Mouse (Mus musculus) heart, embryonic 15.5 days (tissue): ENCODE results near the gene Krt19. TPM values are rescaled to one million over a fixed set of nuclear protein-coding genes. Genes with fewer than 3 reads are reported as not detected.
A peak's percentile ranks its signal among the peaks of the same experiment; 100 is the strongest.

ENCODE experiments used
- ATAC-seq: fragments of 200-750 bp; cut with Nextera tagmentation; replicated peaks from 2 replicates; pipeline ENCODE4 v1.8.0; 2017; ENCODE audit warnings: low read depth, moderate TSS enrichment; ENCODE audit not compliant: insufficient number of reproducible peaks, insufficient read depth, low FRiP score
- H3K27ac ChIP-seq: fragments of 300-500 bp; sonication (generic); 2 replicates; pipeline ENCODE4 v1.5.1; 2015; ENCODE audit warnings: mild to moderate bottlenecking, inconsistent platforms
- H3K27me3 ChIP-seq: fragments of 300-500 bp; sonication (generic); 2 replicates; pipeline ENCODE4 v1.6.1; 2015; ENCODE audit warnings: inconsistent platforms
- H3K36me3 ChIP-seq: fragments of 300-500 bp; sonication (generic); 2 replicates; pipeline ENCODE4 v1.6.1; 2015; ENCODE audit warnings: mild to moderate bottlenecking, inconsistent platforms
- H3K4me1 ChIP-seq: fragments of 300-500 bp; sonication (generic); replicated peaks from 2 replicates; pipeline ENCODE4 v1.6.1; 2015; ENCODE audit warnings: inconsistent platforms
- H3K4me2 ChIP-seq: fragments of 300-500 bp; sonication (generic); 2 replicates; pipeline ENCODE4 v1.6.1; 2015; ENCODE audit warnings: inconsistent platforms, mild to moderate bottlenecking, moderate library complexity
- H3K4me3 ChIP-seq: fragments of 300-500 bp; sonication (generic); 2 replicates; pipeline ENCODE4 v1.5.1; 2015; ENCODE audit warnings: mild to moderate bottlenecking, inconsistent platforms
- H3K9ac ChIP-seq: fragments of 300-500 bp; sonication (generic); 2 replicates; pipeline ENCODE4 v1.6.1; 2015; ENCODE audit warnings: mild to moderate bottlenecking, inconsistent platforms
- H3K9me3 ChIP-seq: fragments of 300-500 bp; sonication (generic); replicated peaks from 2 replicates; pipeline ENCODE4 v1.6.1; 2016; ENCODE audit warnings: inconsistent platforms
- WGBS: fragments of 180-500 bp; shearing (Covaris S2); methylation state at CpG from one replicate; pipeline ENCODE4 v1.1.7; 2015; ENCODE audit warnings: mixed read lengths; 5-methylcytosine and 5-hydroxymethylcytosine counted together
- polyA plus RNA-seq: library from polyadenylated mRNA; unstranded; fragments of >200 nt; fragmentation: Nextera tagmentation; extraction: Ambion mirVana; gene quantifications from 2 replicates; pipeline ENCODE4 v1.2.1, GENCODE M21; 2015

Krt19 gene
- polyA plus RNA-seq, 1 experiment from 2014 or later, result 42.6 TPM

DNA sequence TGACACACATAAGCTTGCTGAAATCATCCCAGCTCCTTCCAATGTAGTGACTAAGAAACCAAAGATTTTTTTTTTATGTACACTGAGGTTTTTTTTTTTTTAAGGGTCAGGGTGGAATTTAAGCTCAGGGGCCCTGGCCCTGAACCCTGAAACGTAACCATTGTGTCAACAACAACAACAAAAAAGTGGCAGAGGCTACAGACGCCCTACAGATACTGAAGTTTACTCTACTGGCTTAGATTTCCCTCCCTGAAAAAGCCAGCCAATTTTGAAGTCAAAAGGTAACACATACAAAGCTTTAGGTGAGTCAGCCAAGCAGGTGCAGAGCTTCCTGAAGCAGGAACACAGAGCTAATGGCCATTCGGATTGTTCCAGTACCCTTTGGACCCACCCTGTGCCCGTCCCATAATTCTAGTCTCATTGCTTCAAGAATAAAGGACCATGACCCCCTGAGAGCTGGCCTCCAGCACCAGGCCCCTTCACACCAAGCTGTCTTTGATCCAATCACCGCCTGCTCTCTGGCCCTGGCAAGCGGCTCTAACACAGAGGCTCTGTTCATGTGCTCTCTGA lies 9.5 kb upstream of the Krt19 start:
- Histone ChIP-seq H3K4me3 (no peak overlapping the region), H3K9ac (no peak overlapping the region), H3K4me2 (no peak overlapping the region), H3K36me3 (no peaks in the 10 kb centered on the region), H3K27ac (no peak overlapping the region), H3K27me3 (no peaks in the 10 kb centered on the region), H3K9me3 (no peaks in the 10 kb centered on the region), H3K4me1 (no peaks in the 10 kb centered on the region)
- ATAC-seq, result no peak
- 68% methylated on average over 6 of the region's 6 CpGs for WGBS

DNA sequence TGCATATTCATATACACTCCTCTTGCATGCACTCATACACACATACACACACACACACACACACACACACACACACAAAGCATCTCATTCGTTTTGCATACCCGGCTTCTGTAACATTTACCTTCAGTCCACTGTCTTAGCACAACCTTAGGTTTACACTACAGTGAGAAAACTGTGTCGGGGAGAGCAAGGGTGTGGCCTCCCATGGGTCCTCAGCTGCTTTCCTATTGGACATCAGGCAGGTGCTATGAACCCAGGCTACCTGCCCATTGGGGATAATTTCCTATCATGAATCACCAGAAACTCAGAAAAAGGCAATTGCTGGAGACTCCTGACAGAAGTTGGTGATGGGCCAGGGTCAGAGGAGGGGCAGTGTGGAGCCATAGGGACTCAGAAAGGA lies 8.9 kb upstream of the Krt19 start:
- H3K27ac ChIP-seq, result no peak overlapping the region
- no peak for ATAC-seq
- 76% methylated on average over 3 of the region's 3 CpGs for WGBS
- no peaks in the 10 kb centered on the region for H3K4me1 ChIP-seq
- H3K9me3 ChIP-seq, result no peaks in the 10 kb centered on the region
- no peak overlapping the region for H3K4me3 ChIP-seq
- no peak overlapping the region for H3K9ac ChIP-seq
- H3K27me3 ChIP-seq, result no peaks in the 10 kb centered on the region
- H3K36me3 ChIP-seq, result no peaks in the 10 kb centered on the region
- H3K4me2 ChIP-seq, result no peak overlapping the region

DNA sequence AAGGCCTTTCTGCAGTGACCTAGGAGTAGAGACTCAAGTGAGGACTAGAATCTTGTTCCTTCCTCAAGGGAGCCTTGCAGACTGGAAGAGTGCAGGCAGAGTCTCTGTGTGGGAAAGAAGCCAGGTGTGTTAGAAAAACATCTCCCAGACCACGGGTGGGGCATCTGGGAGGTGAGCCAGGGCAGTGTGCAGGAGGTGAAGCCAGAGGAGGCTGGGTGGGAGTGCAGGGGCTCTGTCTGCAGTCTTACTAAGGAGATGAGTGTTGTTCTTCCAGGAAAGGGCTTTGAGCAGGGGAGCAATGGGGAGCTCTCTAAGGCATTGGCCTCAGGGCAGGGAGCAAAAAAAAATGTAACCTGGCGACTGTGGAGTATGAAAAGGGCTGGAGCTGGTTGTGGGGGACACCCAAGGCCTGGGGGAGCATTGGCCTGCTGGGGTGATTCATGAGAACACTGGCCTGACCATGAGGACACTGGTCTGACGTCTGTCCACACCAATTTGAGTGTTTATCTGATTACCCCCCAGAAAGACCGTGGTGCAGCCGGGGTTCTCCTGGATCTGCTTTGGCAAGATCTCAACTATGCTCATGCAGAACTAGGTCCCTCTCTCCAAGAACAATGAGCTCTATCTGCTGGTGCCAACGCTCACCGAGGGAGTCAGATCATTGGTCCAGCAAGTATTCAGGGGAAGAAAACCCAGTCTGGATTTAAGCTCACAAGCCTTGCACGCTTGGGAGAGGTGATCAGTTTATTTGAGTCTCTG lies 7.2 kb upstream of the Krt19 start:
- Histone ChIP-seq H3K27me3 (no peaks in the 10 kb centered on the region), H3K9me3 (no peaks in the 10 kb centered on the region), H3K9ac (no peak overlapping the region), H3K4me3 (no peak overlapping the region), H3K27ac (no peak overlapping the region), H3K4me1 (no peaks in the 10 kb centered on the region), H3K36me3 (no peaks in the 10 kb centered on the region), H3K4me2 (no peak overlapping the region)
- 42% methylated on average over 8 of the region's 8 CpGs for WGBS
- ATAC-seq, result no peak

DNA sequence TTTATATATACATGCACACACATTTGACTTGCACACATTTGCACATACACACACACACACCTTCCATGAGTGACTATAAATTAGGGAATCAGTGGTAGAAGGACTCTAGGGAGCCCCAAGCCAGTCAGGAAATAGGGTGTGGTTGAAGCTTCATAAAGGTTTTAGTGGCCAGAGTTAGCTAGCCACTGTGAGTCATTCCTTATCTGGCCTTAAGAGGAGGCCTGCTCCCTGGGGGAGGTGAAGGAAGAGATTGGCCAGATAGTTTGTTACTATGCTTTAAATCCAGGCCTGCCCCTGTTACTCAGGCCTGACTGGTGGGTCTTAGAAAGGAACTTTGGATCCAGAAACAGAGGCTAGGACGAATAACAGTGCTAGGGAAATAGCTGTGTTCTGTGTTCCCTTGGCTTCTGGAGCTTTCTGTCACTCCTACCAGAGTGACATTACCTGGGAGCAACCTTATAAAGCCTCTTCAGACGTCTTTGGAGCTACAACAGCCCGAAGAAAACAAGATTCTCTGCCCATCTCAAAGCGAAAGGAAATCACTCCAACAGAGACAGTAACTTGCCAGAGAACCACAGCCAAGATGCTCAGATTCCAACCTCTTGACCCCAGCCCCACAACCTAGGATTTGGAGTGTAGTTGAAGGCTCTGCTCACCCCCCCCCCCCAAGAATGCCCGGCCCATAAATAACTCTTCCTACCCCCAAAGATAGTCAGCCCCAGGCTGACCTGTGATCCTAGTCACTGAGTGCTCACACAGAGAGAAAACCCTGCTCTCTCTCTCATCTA lies 705 bp downstream of the Krt19 start:
- 50% methylated on average over 5 of the region's 5 CpGs for WGBS
- Histone ChIP-seq H3K4me2 (no peak overlapping the region), H3K27ac (no peak overlapping the region), H3K4me3 (no peak overlapping the region), H3K4me1 (peaks cover 27% of the 10 kb centered on the region), H3K36me3 (no peaks in the 10 kb centered on the region), H3K27me3 (peaks cover 21% of the 10 kb centered on the region), H3K9ac (no peak overlapping the region), H3K9me3 (no peaks in the 10 kb centered on the region)
- ATAC-seq, result no peak

DNA sequence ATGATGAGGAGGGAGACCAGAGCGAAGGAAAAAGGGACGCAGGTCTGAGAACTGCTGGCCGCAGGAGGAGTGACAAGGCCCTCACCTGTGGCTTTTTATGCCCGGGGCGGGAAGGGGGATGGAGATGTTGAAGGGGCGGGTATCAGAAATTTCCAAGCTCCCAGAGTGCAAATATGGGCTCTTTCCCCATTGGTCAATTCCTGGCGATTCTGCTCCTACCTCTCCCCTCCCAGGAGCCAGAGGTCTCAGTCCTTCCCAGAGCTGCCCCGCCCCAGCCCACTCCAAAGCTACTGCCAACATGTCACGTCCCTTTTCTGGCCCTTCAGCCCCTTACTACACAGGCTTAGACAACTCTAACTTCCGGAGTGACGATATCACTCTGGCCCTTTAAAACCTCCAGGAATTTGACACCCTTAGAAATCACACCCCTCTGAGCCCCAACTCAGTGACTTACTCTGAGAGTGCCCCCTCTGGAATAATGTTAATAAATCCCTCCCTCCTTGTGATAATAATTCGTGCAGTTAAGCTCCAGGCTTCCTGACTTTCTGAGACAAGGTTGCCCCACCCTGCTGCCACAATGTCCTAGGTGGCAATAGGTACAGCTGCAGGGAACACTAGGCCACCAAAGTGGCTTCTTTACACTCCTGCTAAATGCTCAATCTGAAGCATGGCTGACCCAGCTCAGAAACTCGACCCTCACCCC lies 2.5 kb downstream of the Krt19 start:
- Histone ChIP-seq H3K4me2 (peak overlapping the region; percentile 83), H3K27me3 (peaks cover 21% of the 10 kb centered on the region), H3K9me3 (no peaks in the 10 kb centered on the region), H3K4me3 (peak overlapping the region; percentile 53), H3K36me3 (no peaks in the 10 kb centered on the region), H3K27ac (peak overlapping the region; percentile 12; the same call in 1 of the 2 replicates), H3K4me1 (peaks cover 27% of the 10 kb centered on the region), H3K9ac (peak overlapping the region; percentile 49)
- ATAC-seq, result peak; percentile 59; the same call in 1 of the 2 replicates
- 2% methylated on average over 13 of the region's 13 CpGs for WGBS

DNA sequence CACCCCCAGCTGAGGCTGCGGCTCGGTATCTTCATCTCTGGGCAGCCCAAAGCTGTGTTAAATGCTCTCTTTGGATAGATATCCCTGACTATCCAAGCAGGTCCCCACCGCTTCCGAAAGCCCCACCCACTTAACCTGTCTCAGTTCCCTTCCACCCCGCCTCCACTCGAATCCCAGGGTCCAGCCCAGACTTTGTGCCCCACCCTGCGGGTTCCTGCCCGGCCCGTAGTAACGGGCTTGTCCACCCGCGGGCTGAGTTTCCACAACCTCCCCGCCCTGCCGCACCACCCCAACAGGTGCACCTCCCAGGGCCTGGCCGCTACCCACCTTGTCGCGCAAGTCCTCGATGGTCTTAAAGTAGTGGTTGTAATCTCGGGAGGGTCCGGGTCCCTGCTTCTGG lies 3.4 kb downstream of the Krt19 start:
- H3K27ac ChIP-seq, result peak overlapping the region; percentile 12; the same call in 1 of the 2 replicates
- no peaks in the 10 kb centered on the region for H3K36me3 ChIP-seq
- H3K27me3 ChIP-seq, result peaks cover 21% of the 10 kb centered on the region
- ATAC-seq, result no peak
- H3K9ac ChIP-seq, result peak overlapping the region; percentile 49
- H3K4me1 ChIP-seq, result peaks cover 27% of the 10 kb centered on the region
- H3K4me3 ChIP-seq, result peak overlapping the region; percentile 53
- H3K4me2 ChIP-seq, result peak overlapping the region; percentile 83
- 3% methylated on average over 20 of the region's 20 CpGs for WGBS
- no peaks in the 10 kb centered on the region for H3K9me3 ChIP-seq

DNA sequence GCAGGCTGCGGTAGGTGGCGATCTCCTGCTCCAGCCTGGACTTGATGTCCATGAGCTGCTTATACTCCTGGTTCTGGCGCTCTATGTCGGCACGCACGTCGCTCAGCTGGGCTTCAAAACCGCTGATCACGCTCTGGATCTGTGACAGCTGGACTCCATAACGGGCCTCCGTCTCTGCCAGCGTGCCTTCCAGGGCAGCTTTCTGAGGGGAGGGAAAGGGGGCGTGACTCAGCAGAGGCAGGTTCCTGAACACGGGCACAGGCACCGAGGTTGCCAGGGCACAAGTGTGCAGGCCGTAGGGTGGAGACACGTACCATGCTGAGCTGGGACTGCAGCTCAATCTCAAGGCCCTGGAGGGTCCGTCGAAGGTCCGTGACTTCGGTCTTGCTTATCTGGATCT lies 7.5 kb downstream of the Krt19 start:
- Histone ChIP-seq H3K9ac (no peak overlapping the region), H3K27ac (no peak overlapping the region), H3K36me3 (no peaks in the 10 kb centered on the region), H3K27me3 (peaks cover 28% of the 10 kb centered on the region), H3K9me3 (no peaks in the 10 kb centered on the region), H3K4me2 (no peak overlapping the region), H3K4me3 (no peak overlapping the region), H3K4me1 (peaks cover 16% of the 10 kb centered on the region)
- ATAC-seq, result no peak
- 78% methylated on average over 21 of the region's 21 CpGs for WGBS

DNA sequence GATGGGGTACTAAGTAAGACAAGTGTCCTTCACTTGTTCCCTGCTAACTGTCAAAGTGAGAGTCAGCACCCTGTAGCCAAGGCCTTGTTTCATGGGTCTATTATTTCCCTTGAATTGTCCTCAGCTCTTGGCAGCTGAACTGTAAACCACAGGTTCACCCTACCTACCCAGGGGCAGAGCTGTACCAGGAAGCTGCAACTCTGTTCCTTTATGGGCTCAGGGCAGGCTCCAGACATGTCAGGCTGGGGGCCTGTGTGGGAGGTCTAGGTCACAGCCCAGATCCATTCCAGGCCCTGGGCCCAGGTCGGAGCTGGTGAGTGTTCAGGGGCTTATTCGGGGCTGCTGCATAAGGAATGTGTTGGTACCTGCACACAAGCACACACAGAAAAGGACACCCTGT lies 9.1 kb downstream of the Krt19 start:
- Histone ChIP-seq H3K36me3 (no peaks in the 10 kb centered on the region), H3K27me3 (peaks cover 16% of the 10 kb centered on the region), H3K9me3 (no peaks in the 10 kb centered on the region), H3K4me1 (0 out of 2 replicates have a peak, but pooled peaks cover 3% of the 10 kb centered on the region), H3K4me3 (no peak overlapping the region), H3K27ac (no peak overlapping the region), H3K4me2 (no peak overlapping the region), H3K9ac (no peak overlapping the region)
- 52% methylated on average over 2 of the region's 2 CpGs for WGBS
- no peak for ATAC-seq

DNA sequence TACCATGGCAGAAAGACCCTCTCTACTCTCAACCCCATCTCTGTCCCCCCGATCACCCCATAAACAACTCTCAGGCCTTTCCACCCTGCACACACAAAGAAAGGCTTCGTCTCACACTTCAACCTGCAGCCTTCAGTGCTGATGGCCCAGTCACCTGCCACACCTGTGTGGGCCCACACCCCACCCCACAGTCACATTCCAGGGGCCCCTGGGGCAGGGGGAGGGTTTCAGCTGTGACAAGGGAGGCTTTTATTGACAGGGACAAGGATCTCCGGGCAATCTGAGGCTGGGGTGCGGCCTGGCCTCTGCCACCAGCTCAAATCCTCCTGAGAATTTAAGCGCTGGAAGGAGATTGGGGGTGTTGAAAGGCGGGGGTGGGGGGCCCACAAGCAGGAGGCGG lies 9.7 kb downstream of the Krt19 start:
- H3K4me2 ChIP-seq, result no peak overlapping the region
- no peak overlapping the region for H3K27ac ChIP-seq
- H3K4me1 ChIP-seq, result 0 out of 2 replicates have a peak, but pooled peaks cover 3% of the 10 kb centered on the region
- ATAC-seq, result no peak
- H3K4me3 ChIP-seq, result no peak overlapping the region
- H3K36me3 ChIP-seq, result no peaks in the 10 kb centered on the region
- 63% methylated on average over 7 of the region's 7 CpGs for WGBS
- no peak overlapping the region for H3K9ac ChIP-seq
- H3K27me3 ChIP-seq, result peaks cover 10% of the 10 kb centered on the region
- no peaks in the 10 kb centered on the region for H3K9me3 ChIP-seq

DNA sequence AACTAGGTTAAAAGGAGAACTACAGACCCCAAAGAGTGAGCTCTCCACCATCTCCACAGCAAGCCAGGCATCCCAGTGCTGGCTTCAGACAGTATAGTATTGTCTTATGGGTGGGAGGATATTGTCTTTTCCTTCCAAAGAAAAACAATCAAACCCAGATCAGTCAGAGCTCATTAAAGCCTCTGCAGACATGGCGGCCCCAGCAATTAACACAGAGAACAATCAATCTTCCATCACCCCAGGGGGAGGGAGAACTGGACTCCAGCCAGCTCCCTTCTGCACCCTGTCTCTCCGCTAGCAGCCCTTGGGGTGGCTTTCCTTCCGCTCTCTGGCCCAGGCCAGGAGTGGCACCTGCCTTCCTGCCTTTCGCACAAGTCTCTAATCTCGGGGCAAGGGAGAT lies 10.8 kb downstream of the Krt19 start:
- Histone ChIP-seq H3K9ac (no peak overlapping the region), H3K27ac (no peak overlapping the region), H3K9me3 (no peaks in the 10 kb centered on the region), H3K36me3 (no peaks in the 10 kb centered on the region), H3K4me3 (no peak overlapping the region), H3K27me3 (peaks cover 18% of the 10 kb centered on the region; the same call in 1 of the 2 replicates), H3K4me1 (0 out of 2 replicates have a peak, but pooled peaks cover 3% of the 10 kb centered on the region), H3K4me2 (no peak overlapping the region)
- WGBS, result 43% methylated on average over 5 of the region's 5 CpGs
- no peak for ATAC-seq

DNA sequence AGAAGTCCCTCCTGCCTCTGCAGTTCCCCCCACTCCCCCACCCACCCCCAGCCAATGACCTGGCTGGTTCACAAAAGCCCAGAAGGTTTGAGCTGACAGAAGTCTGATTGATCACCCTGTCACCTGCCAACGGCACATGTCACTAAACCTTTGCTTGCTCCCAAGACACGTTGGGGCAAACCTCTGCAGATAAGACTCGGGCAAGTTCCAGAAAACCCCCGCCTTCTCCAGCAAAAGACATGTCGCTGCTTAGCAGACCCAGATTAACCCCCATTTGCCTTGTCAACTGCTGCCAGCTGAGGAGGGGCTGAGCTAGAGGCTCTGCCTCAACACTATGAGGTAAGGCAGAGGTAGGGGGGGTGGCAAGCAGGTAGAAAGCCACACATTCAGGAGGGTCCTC lies 11.9 kb downstream of the Krt19 start:
- no peaks in the 10 kb centered on the region for H3K36me3 ChIP-seq
- no peak overlapping the region for H3K4me3 ChIP-seq
- 18% methylated on average over 5 of the region's 5 CpGs for WGBS
- no peak overlapping the region for H3K9ac ChIP-seq
- no peak overlapping the region for H3K4me2 ChIP-seq
- no peak overlapping the region for H3K27ac ChIP-seq
- H3K9me3 ChIP-seq, result no peaks in the 10 kb centered on the region
- H3K4me1 ChIP-seq, result 0 out of 2 replicates have a peak, but pooled peaks cover 3% of the 10 kb centered on the region
- ATAC-seq, result no peak
- H3K27me3 ChIP-seq, result peaks cover 25% of the 10 kb centered on the region
